Mouse (Mus musculus) brain, embryonic 14.5 days (tissue): Measurements from ENCODE around the gene Slc7a15. TPM values are rescaled to one million over a fixed set of nuclear protein-coding genes. Genes with fewer than 3 reads are reported as not detected.

Experiments used
- DNase-seq: peaks from one replicate; pipeline ENCODE4 v3.0.0-alpha.2; 2011; ENCODE audit warnings: low read depth
- CTCF ChIP-seq: fragments of 200-500 bp; IDR thresholded peaks from 2 replicates; pipeline ENCODE4 v1.5.1; 2012; ENCODE audit warnings: inconsistent platforms, mild to moderate bottlenecking, moderate library complexity, borderline replicate concordance; ENCODE audit not compliant: insufficient read depth, insufficient read length; ENCODE audit errors: extremely low read depth
- POLR2A ChIP-seq: fragments of 200-500 bp; IDR thresholded peaks from 2 replicates; pipeline ENCODE4 v1.6.1; 2012; ENCODE audit warnings: mild to moderate bottlenecking, inconsistent platforms, borderline replicate concordance; ENCODE audit not compliant: poor library complexity, insufficient read depth, insufficient read length, severe bottlenecking; ENCODE audit errors: extremely low read depth
- polyA plus RNA-seq: library from polyadenylated mRNA; depleted of rRNA; stranded (reverse); fragments of >200 nt; gene quantifications from 2 replicates; pipeline ENCODE4 v1.2.3, GENCODE M21; 2012; rRNA removed

The Slc7a15 gene
- polyA plus RNA-seq, 1 experiment, result not detected

- DNase-seq, result peak; percentile 47
- TF ChIP-seq CTCF (no peak), POLR2A (no peak)
Observed at GRCm38 (mm10) chr12:8487959-8488651, 110.8 kb downstream of the Slc7a15 start.

- TF ChIP-seq CTCF (no peak), POLR2A (no peak)
- no peak for DNase-seq
Observed at GRCm38 (mm10) chr12:8487281-8487680, 111.6 kb downstream of the Slc7a15 start.

- no peak for DNase-seq
- TF ChIP-seq CTCF (no peak), POLR2A (no peak)
Observed at GRCm38 (mm10) chr12:8485247-8485646, 113.6 kb downstream of the Slc7a15 start.

- no peak for DNase-seq
- no peak for TF ChIP-seq CTCF
- TF ChIP-seq POLR2A, result no peak
Observed at GRCm38 (mm10) chr12:8482169-8482568, 116.7 kb downstream of the Slc7a15 start.

Other genes with a start within 250 kb of the Slc7a15 start
- 239 and 265 TPM in 2 replicates for gene Rhob, start 99.1 kb downstream of the Slc7a15 start, polyA plus RNA-seq
- gene Pum2, start 75.1 kb upstream of the Slc7a15 start, polyA plus RNA-seq, result 90.7 and 99.7 TPM in 2 replicates
- 34.5 and 35.6 TPM in 2 replicates for gene Sdc1, start 172.3 kb upstream of the Slc7a15 start, polyA plus RNA-seq